Mouse (Mus musculus): ENCODE data around the gene Ttc28.

Gene Ttc28

DNA sequence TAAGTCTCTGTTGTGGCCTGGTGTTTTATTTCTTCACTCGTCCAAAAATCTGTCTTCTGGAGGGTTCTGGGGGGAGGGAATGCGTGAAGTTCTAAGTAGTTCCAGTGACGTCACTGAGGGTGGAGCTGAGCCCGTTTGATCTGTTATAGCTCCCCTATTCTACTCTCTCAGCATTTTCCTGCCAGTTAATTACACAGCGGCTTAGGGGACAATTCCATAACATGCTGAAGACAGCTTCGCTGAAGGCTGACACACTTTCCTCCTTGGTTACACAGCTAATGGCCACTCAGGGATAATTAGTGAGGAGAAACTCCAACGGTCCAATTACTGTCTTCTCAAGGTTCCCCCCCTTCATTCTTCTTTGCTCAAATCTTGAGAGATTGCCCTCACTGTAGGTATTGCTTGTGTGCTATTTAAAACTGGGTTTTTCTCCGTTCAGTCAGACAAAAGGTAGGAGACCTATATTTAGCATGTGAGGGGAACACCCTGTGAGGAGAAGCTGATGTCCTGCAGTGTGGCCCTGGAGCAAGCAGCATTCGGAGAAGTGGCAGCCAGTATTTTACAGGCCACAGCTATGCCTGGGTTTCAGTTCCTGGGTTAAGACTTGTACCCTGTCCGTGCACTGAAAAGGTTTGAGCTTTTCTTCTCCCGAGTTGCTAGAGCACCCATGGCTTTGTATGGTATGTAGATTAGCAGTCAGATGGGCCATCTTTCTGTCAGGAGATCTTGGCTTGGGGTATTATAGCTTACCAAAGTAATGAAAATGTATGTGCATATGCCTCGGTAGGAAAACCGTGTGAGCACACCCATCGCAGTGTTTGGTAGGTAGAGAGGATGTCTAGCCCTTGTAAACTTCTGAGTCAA is 126.9 kb downstream of the Ttc28 start:
- DNase-seq (ENCODE audit: low spot score in 2 of 2) = no peak

DNA sequence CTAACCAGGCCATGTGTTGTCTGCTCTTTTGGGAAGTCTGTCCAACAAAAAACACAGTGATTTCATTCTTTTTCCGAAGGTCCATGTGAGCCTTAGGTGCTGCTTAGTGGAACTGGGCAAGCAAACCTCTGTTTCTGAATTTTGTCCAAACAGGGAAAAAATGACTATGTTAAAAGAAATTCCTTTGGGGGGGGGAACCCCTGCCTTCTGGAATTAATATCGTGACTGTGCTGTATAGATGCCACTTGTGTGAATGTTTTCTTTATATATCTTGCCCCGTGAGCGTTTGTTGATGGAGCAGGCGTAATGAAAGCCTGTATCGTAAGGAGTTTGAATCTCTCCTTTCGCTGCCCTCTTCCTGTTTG is 127.5 kb downstream of the Ttc28 start:
- DNase-seq (ENCODE audit: low spot score in 2 of 2) = no peak

DNA sequence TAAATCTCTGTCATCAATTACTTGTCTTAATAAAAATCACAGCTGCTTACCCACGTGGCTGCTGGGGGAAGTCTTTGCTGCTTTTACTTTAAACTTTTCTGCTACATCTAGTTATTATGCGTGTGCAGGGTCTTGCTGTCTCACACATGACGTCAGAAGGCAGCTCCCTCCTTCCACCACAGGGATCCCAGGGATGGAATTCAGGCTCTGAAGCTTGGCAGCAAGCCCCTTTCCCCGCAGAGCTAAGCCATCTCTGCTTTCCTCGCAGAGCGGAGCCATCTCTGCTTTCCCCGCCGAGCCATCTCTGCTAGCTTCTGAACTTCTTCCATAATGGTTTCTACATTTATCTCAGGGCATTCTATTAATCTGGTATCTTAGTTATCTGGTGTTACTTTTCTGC is 128.3 kb downstream of the Ttc28 start:
- DNase-seq (ENCODE audit: low spot score in 2 of 2) = no peak

DNA sequence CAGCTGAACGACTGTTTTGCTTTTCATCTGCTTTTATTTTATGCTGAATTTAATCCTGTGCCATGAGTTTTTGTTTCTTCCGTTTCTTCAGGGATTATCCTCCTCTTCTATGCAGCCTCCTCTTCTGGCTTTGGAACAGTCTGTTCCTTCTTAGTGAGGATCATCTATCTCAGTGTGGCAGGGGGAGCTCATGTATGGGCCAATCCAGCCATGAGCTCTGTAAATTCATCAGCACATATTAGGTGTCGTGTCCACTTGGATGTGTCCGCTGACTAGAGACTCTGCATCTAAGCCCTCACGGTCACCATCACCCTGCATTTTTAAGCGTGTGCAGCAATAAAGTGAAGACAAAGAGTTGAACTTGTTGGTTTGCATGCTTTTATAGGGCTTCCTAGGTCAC is 128.8 kb downstream of the Ttc28 start:
- no peak for DNase-seq (ENCODE audit: low spot score in 2 of 2)

DNA sequence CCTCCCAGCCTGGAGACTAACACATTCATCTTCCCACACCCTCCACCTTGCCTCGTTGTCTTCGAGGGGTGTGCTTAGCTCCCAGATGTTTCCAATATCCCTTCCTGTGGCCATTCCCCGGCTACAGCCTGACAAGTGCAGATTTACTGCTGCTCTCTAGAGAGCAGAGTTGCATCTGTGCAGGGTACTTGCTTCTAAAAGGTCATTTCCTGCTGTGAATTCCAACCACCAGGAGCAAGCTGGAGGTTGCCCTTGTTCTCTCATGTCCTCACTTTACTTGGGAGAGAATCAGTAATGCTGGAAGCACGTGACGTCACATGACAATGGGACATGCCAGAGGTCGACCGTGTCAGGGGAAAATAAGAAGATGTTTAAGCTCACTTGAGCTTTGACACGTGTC is 131.7 kb downstream of the Ttc28 start:
- no peak for DNase-seq (ENCODE audit: low spot score in 2 of 2)

DNA sequence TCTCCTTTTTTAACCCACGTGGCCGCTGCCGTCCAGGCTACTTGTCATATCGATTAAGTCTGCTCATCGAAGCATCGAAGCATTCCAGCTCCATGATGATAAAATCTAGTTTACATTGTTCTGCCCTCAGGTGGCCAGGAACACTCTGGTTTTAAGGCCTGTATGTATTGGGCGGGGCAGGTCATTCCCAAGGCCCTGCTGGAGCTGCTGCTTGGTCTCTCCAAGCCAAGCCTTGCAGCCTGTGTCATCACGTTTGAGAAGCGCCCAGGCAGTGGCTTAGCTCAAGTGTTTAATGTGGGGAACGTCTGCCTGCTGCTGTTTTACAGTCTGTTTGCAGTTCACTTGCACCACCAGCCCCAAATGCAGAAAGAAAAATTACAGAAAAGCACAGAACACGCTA is 132.5 kb downstream of the Ttc28 start:
- peak in 1 of 2 experiments; percentile 11 for DNase-seq (ENCODE audit: low spot score in 2 of 2)

DNA sequence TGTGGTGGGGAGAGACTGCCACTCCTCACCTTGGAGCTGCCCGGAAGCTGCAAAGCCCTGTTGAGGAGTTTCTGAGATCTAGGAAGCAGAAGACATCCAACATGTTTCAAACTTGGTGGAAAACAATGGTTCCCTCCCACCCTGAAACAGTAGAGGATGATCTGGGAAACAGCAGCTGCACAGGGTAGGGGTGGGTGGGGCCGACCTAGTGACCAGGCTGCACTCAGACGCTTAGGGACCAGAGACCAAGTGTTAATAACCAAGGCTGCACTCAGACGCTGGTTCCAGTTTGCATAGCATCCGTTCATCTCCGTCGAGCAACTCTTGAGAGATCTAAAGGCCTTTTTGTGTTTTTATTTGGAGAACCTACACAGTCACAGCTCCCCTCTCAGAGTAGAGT is 133.0 kb downstream of the Ttc28 start:
- no peak for DNase-seq (ENCODE audit: low spot score in 2 of 2)

DNA sequence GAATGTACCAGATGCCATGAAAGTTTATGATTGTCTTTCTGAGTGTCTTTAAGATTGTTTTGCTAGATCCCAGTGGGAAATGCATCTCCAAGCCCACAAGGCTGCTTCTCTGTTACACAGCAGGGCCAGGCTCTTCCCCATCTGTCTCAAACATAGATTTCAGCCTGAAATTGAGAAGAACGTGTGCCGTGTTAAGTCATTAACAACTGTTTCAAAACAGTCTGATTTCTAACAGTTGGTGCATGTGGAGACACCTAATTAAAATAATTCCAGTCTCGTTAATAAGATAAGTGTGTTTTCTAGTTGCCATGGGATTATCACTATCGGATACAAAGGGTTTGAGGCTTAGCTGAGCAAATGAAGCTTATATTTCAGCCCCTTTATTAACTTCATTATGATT is 135.4 kb downstream of the Ttc28 start:
- no peak for DNase-seq (ENCODE audit: low spot score in 2 of 2)

DNA sequence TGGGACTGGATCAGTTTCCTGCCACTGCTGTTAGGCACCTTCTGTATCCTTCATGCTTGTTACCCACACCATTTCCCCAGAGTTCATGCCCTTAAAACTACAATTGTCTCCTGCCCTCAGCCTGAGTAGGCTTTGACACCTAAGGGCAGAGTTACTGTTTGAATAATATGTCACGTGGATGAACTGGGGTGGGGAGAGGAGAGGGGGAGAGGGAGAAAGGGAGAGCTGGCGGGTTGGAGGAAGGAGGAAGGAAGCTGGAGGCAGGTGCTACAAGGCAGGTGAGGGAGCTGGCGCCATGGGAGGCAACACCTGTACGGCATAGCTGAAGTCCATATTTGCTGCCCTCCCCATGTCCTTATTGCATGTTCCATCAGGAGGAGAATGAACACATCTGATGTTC is 137.7 kb downstream of the Ttc28 start:
- DNase-seq (ENCODE audit: low spot score in 2 of 2) = no peak

DNA sequence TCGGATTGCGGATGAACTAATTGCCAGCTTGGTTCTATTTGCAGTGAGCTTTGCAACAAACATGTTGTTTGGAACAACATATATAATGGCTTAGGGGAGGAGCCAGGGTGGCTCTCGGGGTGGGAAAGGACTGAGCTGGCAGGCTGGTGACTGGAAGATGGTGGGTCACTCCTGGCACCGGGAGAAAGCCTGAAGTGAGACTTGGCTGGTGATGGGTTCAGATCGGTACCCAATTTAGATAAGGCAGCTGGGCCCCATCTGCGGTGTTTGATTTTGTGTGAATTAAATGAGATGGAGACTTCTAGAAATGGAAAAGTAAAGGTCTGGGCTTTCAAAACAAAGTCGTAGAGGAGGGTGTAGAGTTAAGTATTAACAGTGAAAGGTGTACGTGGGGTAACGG is 142.7 kb downstream of the Ttc28 start:
- no peak for DNase-seq (ENCODE audit: low spot score in 2 of 2)

DNA sequence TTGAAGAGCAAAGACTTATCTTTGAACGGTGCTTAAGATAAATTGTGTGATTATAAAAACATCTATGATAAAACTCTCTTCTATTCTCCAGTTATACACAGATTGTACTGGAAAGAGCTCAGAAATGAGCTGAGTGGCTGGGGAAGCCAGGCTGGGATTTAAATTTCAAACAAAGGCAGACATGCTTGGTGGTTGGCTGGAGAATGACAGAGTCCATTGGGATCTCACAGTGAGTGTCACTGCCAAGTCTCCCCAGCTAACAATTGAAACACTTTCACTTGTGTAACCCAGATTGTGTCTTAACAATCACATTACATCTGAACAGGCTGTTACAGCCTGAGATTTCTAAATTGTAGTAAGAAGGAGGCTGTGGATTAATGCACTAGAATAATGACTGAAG is 143.3 kb downstream of the Ttc28 start:
- DNase-seq (ENCODE audit: low spot score in 2 of 2) = no peak

DNA sequence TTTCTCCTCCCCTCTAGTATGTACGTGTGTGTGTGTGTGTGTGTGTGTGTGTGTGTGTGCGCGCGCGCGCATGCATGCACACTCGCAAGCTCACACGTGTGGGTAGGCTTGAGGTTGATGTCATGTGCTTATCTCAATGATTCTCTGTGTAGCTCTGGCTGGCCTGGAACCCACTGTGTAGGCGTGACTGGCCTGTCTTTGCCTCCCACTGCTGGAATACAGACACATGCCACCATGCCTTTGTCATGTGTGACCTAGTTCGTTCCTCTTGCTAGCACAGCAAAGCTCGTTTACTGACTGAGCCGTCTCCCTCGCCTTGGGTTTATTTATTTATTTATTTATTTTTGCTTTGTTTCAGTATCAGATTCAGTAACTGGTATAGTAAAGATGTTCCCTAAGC is 145.0 kb downstream of the Ttc28 start:
- DNase-seq (ENCODE audit: low spot score in 2 of 2) = no peak

DNA sequence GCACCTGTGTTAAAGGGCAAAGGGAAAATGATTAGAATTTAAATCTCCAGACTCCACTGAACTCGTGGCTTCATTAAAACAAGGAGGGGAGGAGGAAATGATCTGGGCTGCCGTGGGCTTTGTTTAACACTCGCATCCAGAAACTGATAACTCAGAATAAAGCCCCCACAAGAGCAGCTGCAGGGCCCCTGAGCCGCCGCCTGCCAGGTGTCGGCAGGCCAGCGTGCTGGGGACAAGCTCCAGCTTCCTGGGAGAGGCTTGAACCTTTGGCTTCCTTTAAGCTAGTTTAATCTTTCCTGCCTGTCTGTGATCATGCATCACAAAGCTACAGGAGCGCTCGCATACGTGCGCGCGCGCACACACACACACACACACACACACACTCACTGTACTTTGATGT is 145.9 kb downstream of the Ttc28 start:
- DNase-seq (ENCODE audit: low spot score in 2 of 2) = no peak

DNA sequence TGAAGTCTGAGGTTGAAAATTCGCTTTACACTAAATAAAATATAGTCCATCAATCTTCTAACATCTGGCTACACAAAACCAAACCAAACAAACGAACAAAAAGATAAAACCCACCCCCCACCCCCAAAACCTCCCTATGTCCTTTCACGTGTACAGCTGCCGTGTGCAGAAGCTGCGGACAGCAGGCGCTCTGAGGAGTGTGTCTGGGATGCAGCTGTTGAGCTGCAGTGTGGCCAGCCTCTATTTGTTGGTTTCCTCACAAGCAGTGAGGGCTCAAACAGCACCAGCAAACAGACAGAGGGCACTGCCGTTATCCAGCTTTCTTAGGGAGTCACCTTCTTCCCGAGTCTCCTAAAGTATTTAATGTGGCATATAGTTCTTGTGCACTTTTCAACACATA is 146.6 kb downstream of the Ttc28 start:
- DNase-seq (ENCODE audit: low spot score in 2 of 2) = no peak

DNA sequence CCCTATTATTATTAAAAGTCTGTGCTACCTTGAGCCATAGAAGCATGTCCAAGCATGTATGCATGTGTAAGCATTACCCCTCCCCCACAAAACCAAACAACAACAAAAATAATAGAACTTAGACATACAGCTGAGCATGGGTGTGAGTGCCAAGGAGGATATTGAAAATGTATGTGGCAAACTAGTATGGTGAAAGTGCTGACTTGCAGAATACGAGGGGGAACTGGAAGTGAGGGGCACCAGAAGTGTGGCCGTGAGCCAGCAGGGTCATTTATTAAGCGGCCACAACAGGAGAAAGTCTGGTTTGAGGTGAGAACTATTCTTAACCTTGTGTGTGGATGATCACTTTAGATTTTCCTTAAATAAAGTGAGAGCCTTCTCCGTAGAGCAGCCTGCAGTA is 148.7 kb downstream of the Ttc28 start:
- DNase-seq (ENCODE audit: low spot score in 2 of 2) = no peak

DNA sequence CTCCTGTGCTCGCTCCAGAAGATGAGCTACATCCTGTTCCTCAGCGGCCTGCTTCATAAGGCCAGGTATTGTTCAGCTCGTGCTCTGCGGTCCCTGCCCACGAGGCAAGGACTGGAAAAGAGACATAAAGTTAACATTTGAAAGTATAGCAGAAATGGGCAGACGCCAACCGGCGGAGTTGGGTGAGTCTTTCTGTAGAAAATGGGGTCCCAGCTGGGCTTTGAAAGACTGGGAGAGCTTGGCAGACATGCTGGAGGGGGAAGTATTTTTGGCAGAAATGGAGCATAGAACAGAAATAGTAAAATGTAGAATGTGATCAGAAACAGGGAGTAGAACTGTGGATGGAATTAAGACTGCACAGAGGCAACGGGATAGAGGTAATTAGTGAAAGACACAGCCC is 149.3 kb downstream of the Ttc28 start:
- no peak for DNase-seq (ENCODE audit: low spot score in 2 of 2)

DNA sequence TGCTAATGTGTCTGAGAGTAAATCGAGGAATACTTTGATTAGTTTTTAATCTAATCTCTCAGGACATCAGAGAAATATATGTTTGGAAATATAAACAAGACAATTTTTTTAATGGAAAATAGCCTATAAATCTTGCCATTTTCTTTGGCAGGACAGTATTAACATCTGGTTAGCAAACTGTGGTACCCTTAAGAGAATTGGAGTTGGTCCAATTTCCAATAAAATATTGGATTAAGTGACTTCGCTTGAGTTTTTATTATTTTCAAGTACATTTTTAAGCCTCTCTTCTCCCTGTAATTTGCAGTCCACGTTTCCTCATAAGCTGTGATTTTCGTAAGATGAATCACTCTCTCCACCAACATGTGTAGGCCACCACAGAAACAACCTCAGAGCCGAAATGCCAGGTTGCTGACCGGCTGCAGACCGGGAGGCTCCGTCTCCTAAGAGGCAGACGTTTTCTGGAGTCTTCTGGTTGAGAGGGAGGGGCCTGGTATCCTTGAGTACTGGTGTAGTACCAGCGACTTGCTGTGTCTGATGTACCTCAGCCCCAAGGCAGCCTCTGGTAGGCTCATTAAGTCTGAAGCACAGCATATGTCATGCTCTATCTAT is 153.2 kb downstream of the Ttc28 start:
- no peak for DNase-seq (ENCODE audit: low spot score in 2 of 2)

DNA sequence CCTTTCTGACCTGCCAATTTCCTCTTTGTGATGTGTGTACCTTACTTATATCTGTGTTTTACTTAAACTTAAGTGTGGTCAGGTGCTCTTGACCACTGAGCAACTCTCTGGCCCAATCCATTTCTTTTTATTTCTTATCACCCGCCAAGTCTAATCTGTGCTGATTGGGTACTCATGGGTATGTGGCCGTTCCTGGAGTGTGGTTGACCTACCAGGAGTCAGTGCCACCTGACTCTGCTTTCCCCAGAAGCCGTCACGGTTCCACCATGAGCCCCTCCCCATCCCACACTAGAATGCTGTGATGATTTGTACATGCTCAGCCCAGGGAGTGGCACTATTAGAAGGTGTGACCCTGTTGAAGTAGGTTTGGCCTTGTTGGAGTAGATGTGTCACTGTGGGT is 153.9 kb downstream of the Ttc28 start:
- no peak for DNase-seq (ENCODE audit: low spot score in 2 of 2)

DNA sequence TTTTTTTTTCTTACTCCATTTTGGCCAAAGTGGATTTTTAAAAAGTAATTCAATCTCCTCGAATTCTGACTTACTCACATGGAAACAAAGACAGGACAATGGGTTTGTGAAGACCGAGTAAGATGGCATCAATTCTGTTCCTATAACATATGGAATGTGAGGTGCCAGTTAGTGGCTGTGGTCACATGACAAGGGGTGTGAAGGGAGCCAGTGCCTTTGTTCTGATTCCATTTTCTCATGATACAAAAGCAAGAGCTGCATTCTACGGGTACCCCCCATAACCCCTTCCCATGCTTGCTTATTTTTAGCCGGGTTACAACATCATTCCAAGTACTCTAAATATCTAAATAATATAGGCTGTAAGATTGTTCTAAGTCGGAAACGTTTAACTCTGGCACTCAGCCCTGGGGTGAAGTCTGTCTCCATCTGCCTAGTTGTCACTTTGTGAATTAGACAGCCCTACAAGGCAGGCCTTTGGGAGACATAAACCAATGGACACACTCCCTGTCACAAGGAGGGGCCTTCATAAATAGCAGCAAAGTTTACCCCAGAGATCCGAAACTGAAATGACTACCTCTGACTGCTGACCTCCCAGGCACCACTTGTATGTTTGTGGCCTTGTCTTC is 157.6 kb downstream of the Ttc28 start:
- DNase-seq (ENCODE audit: low spot score in 2 of 2) = no peak

DNA sequence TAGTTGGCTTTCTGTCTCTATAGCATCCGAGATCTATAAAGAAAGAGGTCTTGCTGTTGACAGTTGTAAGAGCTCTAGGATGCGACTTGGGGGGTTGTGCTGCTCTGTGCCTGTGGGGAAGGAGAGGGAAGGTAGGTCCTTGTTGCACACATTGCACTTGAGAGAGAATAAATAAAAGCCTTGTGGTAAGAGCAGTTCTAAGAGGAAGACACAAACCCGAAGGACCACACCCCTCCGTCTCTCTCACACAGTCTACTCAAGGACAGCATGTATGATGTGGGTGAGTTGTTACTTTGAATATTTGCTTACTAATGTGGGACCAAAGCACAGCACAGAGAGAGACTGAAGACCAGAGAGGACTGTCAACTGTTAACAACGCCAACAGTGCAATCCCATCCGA is 160.2 kb downstream of the Ttc28 start:
- DNase-seq (ENCODE audit: low spot score in 2 of 2) = no peak

DNA sequence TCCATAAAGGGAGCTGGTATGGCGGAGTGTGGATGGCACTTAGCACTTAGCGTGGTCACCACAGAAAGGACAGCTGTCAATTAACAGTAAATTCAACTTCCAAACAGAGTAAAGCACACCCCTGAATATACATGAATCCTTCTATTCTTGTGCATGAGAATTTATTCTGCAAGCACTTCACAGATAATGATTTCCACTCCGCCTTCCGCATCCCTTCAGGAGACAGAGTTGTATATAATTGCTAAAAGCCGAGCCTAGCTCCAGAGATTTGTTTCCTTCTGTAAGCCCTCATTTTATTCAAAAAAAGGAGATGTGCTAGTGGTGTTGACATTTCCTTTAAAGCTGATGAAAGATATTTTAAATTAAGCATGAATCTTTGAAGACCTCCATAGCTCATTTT is 162.3 kb downstream of the Ttc28 start:
- no peak for DNase-seq (ENCODE audit: low spot score in 2 of 2)

DNA sequence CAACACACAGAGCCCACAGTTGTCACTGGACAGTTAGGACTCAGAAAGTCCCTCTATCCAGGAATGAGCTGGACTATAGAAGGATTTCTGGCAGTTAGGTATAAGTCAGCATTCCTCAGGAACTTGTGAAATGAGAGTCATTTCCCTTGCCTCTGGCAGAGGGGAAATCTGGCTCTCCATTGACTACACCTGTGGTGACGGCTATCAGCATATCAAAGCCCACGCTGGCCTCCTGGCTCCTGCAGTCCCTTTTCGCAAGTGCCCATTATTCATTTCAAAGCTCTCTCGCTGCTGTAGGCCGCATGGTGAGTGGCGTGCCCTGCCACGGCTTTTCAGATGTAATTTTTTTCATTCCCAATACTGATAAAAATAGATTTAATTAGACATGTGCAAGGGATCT is 164.6 kb downstream of the Ttc28 start:
- DNase-seq (ENCODE audit: low spot score in 2 of 2) = no peak

DNA sequence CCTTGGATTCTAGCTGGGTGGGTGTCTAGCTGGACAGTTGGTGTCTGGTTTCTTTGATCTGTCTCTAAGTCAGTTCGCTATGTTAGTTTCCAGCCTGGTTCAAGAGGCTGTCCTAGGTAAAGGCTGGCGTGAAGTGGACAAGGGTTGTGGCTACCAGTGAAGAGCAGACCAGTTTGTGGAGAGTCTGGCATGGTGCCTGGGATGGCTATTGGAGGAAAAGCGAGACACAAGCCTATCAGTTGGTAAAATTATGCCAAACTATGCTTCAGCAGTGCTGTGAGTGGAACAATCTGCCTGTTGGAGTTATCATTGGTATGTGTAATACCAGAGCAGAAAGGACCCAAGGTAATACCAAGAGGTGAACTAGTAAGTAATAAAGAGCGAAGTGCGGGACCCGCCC is 166.8 kb downstream of the Ttc28 start:
- no peak for DNase-seq (ENCODE audit: low spot score in 2 of 2)

Measured in urinary bladder, adult 18-20 months (tissue).